Mouse (Mus musculus): ENCODE results near the gene Kras. TPM values are rescaled to one million over a fixed set of nuclear protein-coding genes. Genes with fewer than 3 reads are reported as not detected.

Kras gene
- total and polyA plus RNA-seq, 3 experiments: 15.6 to 44.3 TPM; not detected in 1

DNA sequence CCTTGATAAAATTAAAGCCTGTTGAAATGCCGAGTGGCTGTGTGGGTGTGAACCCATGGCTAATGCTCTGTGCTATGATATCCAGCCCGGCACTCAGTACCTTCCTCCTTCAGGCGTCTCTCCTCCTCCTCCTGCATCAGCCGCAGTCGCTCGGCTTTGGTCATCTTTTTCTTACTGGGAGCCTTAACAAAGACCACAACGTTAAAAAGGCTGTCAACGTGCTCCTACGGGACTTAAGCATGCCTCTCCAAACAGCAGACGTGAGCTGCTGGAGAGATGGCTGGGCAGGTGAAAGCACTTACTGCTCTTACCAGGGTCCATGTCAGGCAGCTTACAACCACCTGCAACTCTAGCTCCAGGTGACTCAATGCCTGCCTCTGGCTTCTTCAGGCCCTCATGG is 44.9 kb downstream of the Kras start:
- TF ChIP-seq CTCF (IDR thresholded peaks at IDR 0.05 in 2 of 3, conservative IDR thresholded peaks at IDR 0.05 in 1 of 3; ENCODE audit: control insufficient read depth in 1 of 3, insufficient read depth in 1 of 3, low read depth in 2 of 3, low read length in 3 of 3, poor library complexity in 1 of 3, severe bottlenecking in 1 of 3): no peak
- no peak for TF ChIP-seq JUND (IDR thresholded peaks at IDR 0.05; ENCODE audit: low read depth, low read length)
- no peak for TF ChIP-seq EP300 (IDR thresholded peaks at IDR 0.05; ENCODE audit: low read depth in 1 of 2, low read length in 2 of 2)
- no peak for TF ChIP-seq GABPA (IDR thresholded peaks at IDR 0.05; ENCODE audit: low read depth, low read length)
- TF ChIP-seq ZMIZ1 (IDR thresholded peaks at IDR 0.05; ENCODE audit: low read depth, low read length): no peak
- TF ChIP-seq POLR2AphosphoS5 (IDR thresholded peaks at IDR 0.05; ENCODE audit: borderline replicate concordance, low read depth, low read length): no peak
- no peak for TF ChIP-seq RAD21 (IDR thresholded peaks at IDR 0.05; ENCODE audit: low read depth, low read length)
- no peak for TF ChIP-seq ETS1 (IDR thresholded peaks at IDR 0.05; ENCODE audit: low read depth, low read length)
- no peak for TF ChIP-seq ZKSCAN1 (IDR thresholded peaks at IDR 0.05; ENCODE audit: low read depth, low read length)
- TF ChIP-seq MXI1 (IDR thresholded peaks at IDR 0.05; ENCODE audit: low read depth, low read length): no peak
- TF ChIP-seq MYC (IDR thresholded peaks at IDR 0.05; ENCODE audit: low read depth, low read length): no peak
- Histone ChIP-seq H3K27ac (ENCODE audit: control insufficient read depth, low read depth, low read length) (no peak overlapping the region), H3K9me3 (replicated peaks; ENCODE audit: insufficient read depth, low read length) (no peaks in the 10 kb centered on the region), H3K9ac (ENCODE audit: control insufficient read depth, low read depth, low read length, poor library complexity, severe bottlenecking) (no peak overlapping the region), H3K36me3 (ENCODE audit: control insufficient read depth in 1 of 2, insufficient read depth in 2 of 2, low read length in 2 of 2) (no peaks in the 10 kb centered on the region; a peak in 1 of 4 replicates), H3K4me3 (ENCODE audit: control insufficient read depth in 1 of 2, insufficient read depth in 1 of 2, low read depth in 2 of 2, low read length in 2 of 2) (no peak overlapping the region), H3K79me2 (ENCODE audit: control insufficient read depth, insufficient read depth, low read length, poor library complexity) (no peaks in the 10 kb centered on the region), H3K4me1 (ENCODE audit: control insufficient read depth in 1 of 2, insufficient read depth in 2 of 2, low read length in 2 of 2) (no peaks in the 10 kb centered on the region; a peak in 1 of 4 replicates), H3K27me3 (ENCODE audit: control insufficient read depth in 1 of 2, insufficient read depth in 2 of 2, low read length in 2 of 2) (no peaks in the 10 kb centered on the region)
- no peak for DNase-seq (ENCODE audit: low read depth, low spot score)

DNA sequence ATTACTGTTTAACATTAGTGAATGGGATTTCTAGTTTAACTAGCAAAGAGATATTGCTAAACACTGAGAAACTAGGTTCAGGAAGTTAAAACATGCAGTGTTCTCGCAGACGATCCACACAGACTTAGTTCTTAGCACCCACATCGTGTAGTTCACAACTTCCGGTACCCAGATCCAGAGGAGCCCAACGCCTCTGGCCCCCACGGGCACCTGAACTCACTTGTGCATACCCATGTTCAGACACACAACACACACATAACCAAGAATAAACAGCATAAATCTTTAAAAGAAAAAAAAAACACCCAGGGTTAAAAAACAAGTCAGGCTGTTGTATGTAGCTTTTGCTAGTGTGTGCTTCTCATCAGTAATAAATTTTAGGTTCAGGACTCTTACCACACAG is 45.6 kb downstream of the Kras start:
- Histone ChIP-seq H3K27me3 (ENCODE audit: control insufficient read depth in 1 of 2, insufficient read depth in 2 of 2, low read length in 2 of 2) (no peaks in the 10 kb centered on the region), H3K4me1 (ENCODE audit: control insufficient read depth in 1 of 2, insufficient read depth in 2 of 2, low read length in 2 of 2) (no peaks in the 10 kb centered on the region), H3K4me3 (ENCODE audit: control insufficient read depth in 1 of 2, insufficient read depth in 1 of 2, low read depth in 2 of 2, low read length in 2 of 2) (no peak overlapping the region), H3K9ac (ENCODE audit: control insufficient read depth, low read depth, low read length, poor library complexity, severe bottlenecking) (no peak overlapping the region), H3K36me3 (ENCODE audit: control insufficient read depth in 1 of 2, insufficient read depth in 2 of 2, low read length in 2 of 2) (no peaks in the 10 kb centered on the region), H3K9me3 (replicated peaks; ENCODE audit: insufficient read depth, low read length) (no peaks in the 10 kb centered on the region), H3K27ac (ENCODE audit: control insufficient read depth, low read depth, low read length) (no peak overlapping the region), H3K79me2 (ENCODE audit: control insufficient read depth, insufficient read depth, low read length, poor library complexity) (no peaks in the 10 kb centered on the region)
- no peak for DNase-seq (ENCODE audit: low read depth, low spot score)
- TF ChIP-seq MAZ (IDR thresholded peaks at IDR 0.05; ENCODE audit: low read depth, low read length) (no peak), GATA1 (IDR thresholded peaks at IDR 0.05; ENCODE audit: low read depth, low read length) (no peak), ETS1 (IDR thresholded peaks at IDR 0.05; ENCODE audit: low read depth, low read length) (no peak), USF1 (IDR thresholded peaks at IDR 0.05; ENCODE audit: low read depth, low read length) (no peak), KAT2A (conservative IDR thresholded peaks at IDR 0.05; ENCODE audit: low read depth, low read length) (no peak), SIN3A (IDR thresholded peaks at IDR 0.05; ENCODE audit: low read length) (no peak), TCF12 (IDR thresholded peaks at IDR 0.05; ENCODE audit: low read depth, low read length) (no peak), MYB (IDR thresholded peaks at IDR 0.05; ENCODE audit: low read depth, low read length) (no peak), MYC (IDR thresholded peaks at IDR 0.05; ENCODE audit: low read depth, low read length) (no peak), MAFK (IDR thresholded peaks at IDR 0.05; ENCODE audit: borderline replicate concordance, low read depth, low read length) (no peak), ZC3H11A (IDR thresholded peaks at IDR 0.05; ENCODE audit: low read depth, low read length) (no peak), RAD21 (IDR thresholded peaks at IDR 0.05; ENCODE audit: low read depth, low read length) (no peak), MEF2A (IDR thresholded peaks at IDR 0.05; ENCODE audit: extremely low read depth, insufficient replicate concordance, low read depth, low read length, poor library complexity, severe bottlenecking) (no peak), NELFE (IDR thresholded peaks at IDR 0.05; ENCODE audit: low read depth, low read length) (no peak), TAL1 (IDR thresholded peaks at IDR 0.05; ENCODE audit: low read length) (no peak), HCFC1 (IDR thresholded peaks at IDR 0.05; ENCODE audit: low read depth, low read length) (no peak), BHLHE40 (IDR thresholded peaks at IDR 0.05; ENCODE audit: borderline replicate concordance, low read depth, low read length) (no peak), E2F4 (IDR thresholded peaks at IDR 0.05; ENCODE audit: borderline replicate concordance, low read depth, low read length) (no peak), POLR2AphosphoS2 (IDR thresholded peaks at IDR 0.05; ENCODE audit: low read length) (no peak)
